Mouse (Mus musculus) heart, embryonic 16.5 days (tissue): ENCODE measurements at regions not wholly inside any gene's neighbourhood (a gene's known extent, or its start where the extent isn't known, plus 50 kb on each side); places are given as distances from the start of the nearest gene placed in this dataset.

Source experiments
- ATAC-seq: fragments of 200-750 bp; cut with Nextera tagmentation; replicated peaks from 2 replicates; pipeline ENCODE4 v1.8.0; 2017; ENCODE audit warnings: moderate number of reproducible peaks; ENCODE audit not compliant: insufficient read depth, low FRiP score; ENCODE audit errors: extremely low read depth
- H3K27ac ChIP-seq: fragments of 300-500 bp; sonication (generic); 2 replicates; pipeline ENCODE4 v1.5.1; 2014; ENCODE audit warnings: mild to moderate bottlenecking, low read length, control low read depth, moderate library complexity
- H3K27me3 ChIP-seq: fragments of 300-500 bp; sonication (generic); 2 replicates; pipeline ENCODE4 v1.6.1; 2014; ENCODE audit warnings: low read length, mixed read lengths; ENCODE audit not compliant: control insufficient read depth, insufficient read depth
- H3K36me3 ChIP-seq: fragments of 300-500 bp; sonication (generic); 2 replicates; pipeline ENCODE4 v1.6.1; 2014; ENCODE audit not compliant: control insufficient read depth, insufficient read depth
- H3K4me1 ChIP-seq: fragments of 300-500 bp; sonication (generic); 2 replicates; pipeline ENCODE4 v1.6.1; 2014; ENCODE audit warnings: low read length, mixed read lengths; ENCODE audit not compliant: control insufficient read depth, insufficient read depth
- H3K4me2 ChIP-seq: fragments of 300-500 bp; sonication (generic); 2 replicates; pipeline ENCODE4 v1.6.1; 2014; ENCODE audit warnings: low read depth, mild to moderate bottlenecking, control low read depth, low read length
- H3K4me3 ChIP-seq: fragments of 300-500 bp; sonication (generic); 2 replicates; pipeline ENCODE4 v1.5.1; 2014; ENCODE audit warnings: mild to moderate bottlenecking, control low read depth, low read length
- H3K9ac ChIP-seq: fragments of 300-500 bp; sonication (generic); 2 replicates; pipeline ENCODE4 v1.6.1; 2014; ENCODE audit warnings: low read length, control low read depth
- H3K9me3 ChIP-seq: fragments of 300-500 bp; sonication (generic); replicated peaks from 2 replicates; pipeline ENCODE4 v1.6.1; 2016; ENCODE audit warnings: low read length; ENCODE audit not compliant: control insufficient read depth
- WGBS: fragments of 180-500 bp; shearing (Covaris S2); extraction: QIAGEN DNeasy Blood & Tissue Kit; methylation state at CpG from one replicate; pipeline ENCODE4 v1.1.7; 2014; 5-methylcytosine and 5-hydroxymethylcytosine counted together

GRCm38 (mm10) chr3:148448888-148449287, 541.5 kb downstream of the Adgrl2 start:
- Histone ChIP-seq H3K4me2 (no peak overlapping the region), H3K27ac (no peak overlapping the region), H3K9ac (no peak overlapping the region), H3K4me3 (no peak overlapping the region), H3K9me3 (no peaks in the 10 kb centered on the region), H3K4me1 (no peaks in the 10 kb centered on the region), H3K36me3 (no peaks in the 10 kb centered on the region), H3K27me3 (peaks cover 9% of the 10 kb centered on the region; the same call in 1 of the 2 replicates)
- WGBS = 66% methylated on average over 3 of the region's 3 CpGs
- ATAC-seq = no peak

- Histone ChIP-seq H3K9ac (no peak overlapping the region), H3K36me3 (no peaks in the 10 kb centered on the region), H3K27ac (no peak overlapping the region), H3K4me1 (no peaks in the 10 kb centered on the region), H3K4me2 (no peak overlapping the region), H3K4me3 (no peak overlapping the region), H3K27me3 (peaks cover 11% of the 10 kb centered on the region; the same call in 1 of the 2 replicates), H3K9me3 (no peaks in the 10 kb centered on the region)
- WGBS = 56% methylated on average over 1 of the region's 1 CpGs
- no peak for ATAC-seq
Measured at GRCm38 (mm10) chr3:148448465-148448864, 541.9 kb downstream of the Adgrl2 start.

DNA sequence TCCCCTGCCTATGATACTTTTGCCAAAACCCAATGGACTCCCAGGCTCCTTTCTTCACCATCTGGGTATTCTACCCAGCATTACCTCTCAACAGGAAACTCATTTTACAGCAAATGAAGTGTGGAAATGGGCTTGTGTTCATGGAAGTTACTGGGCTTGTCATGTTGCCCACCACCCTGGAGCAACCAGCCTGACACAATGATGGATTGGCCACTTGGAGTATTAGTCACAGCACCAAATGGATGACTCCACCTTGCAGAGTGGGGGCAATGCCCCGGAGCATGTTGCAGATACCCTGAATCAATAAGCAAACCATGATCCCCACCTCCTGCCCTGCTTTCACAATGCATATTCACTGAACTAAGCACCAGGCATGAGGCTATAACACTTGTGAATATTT, 543.5 kb downstream of the Adgrl2 start:
- H3K4me1 ChIP-seq = no peaks in the 10 kb centered on the region
- no peak overlapping the region for H3K4me3 ChIP-seq
- H3K36me3 ChIP-seq = no peaks in the 10 kb centered on the region
- WGBS = 57% methylated on average over 1 of the region's 1 CpGs
- no peak overlapping the region for H3K4me2 ChIP-seq
- H3K27me3 ChIP-seq = peaks cover 17% of the 10 kb centered on the region; the same call in 1 of the 2 replicates
- ATAC-seq = no peak
- no peaks in the 10 kb centered on the region for H3K9me3 ChIP-seq
- H3K9ac ChIP-seq = no peak overlapping the region
- H3K27ac ChIP-seq = no peak overlapping the region

GRCm38 (mm10) chr3:148443012-148443411, 547.3 kb downstream of the Adgrl2 start:
- ATAC-seq = no peak
- H3K27me3 ChIP-seq = peaks cover 29% of the 10 kb centered on the region
- WGBS = 61% methylated on average over 3 of the region's 3 CpGs
- H3K9ac ChIP-seq = no peak overlapping the region
- no peaks in the 10 kb centered on the region for H3K9me3 ChIP-seq
- no peak overlapping the region for H3K4me2 ChIP-seq
- H3K4me3 ChIP-seq = no peak overlapping the region
- H3K36me3 ChIP-seq = no peaks in the 10 kb centered on the region
- no peaks in the 10 kb centered on the region for H3K4me1 ChIP-seq
- H3K27ac ChIP-seq = no peak overlapping the region

DNA sequence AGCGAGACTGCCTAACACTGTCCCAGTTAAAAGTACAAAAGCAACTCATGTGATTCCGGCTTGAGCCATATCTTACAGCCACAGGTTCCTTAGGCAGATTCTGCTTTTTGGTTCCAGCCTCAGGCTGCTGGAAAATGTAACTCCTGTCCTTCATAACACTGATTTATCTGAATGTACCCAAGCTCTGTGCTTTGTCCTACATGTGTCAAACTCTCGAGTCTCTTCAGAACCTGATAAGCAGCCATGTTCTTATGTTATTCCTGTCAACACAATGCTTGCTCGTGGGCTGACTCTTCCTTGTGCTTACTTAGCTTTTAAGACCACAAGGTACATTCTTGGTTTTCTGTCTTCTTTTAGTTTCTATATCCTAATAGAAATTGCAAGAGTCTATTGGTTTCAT, 556.3 kb downstream of the Adgrl2 start:
- Histone ChIP-seq H3K36me3 (no peaks in the 10 kb centered on the region), H3K27me3 (peaks cover 53% of the 10 kb centered on the region), H3K4me2 (no peak overlapping the region), H3K9me3 (no peaks in the 10 kb centered on the region), H3K9ac (no peak overlapping the region), H3K27ac (no peak overlapping the region), H3K4me3 (no peak overlapping the region), H3K4me1 (no peaks in the 10 kb centered on the region; the same call in 1 of the 2 replicates)
- WGBS = 33% methylated on average over 4 of the region's 4 CpGs
- no peak for ATAC-seq

DNA sequence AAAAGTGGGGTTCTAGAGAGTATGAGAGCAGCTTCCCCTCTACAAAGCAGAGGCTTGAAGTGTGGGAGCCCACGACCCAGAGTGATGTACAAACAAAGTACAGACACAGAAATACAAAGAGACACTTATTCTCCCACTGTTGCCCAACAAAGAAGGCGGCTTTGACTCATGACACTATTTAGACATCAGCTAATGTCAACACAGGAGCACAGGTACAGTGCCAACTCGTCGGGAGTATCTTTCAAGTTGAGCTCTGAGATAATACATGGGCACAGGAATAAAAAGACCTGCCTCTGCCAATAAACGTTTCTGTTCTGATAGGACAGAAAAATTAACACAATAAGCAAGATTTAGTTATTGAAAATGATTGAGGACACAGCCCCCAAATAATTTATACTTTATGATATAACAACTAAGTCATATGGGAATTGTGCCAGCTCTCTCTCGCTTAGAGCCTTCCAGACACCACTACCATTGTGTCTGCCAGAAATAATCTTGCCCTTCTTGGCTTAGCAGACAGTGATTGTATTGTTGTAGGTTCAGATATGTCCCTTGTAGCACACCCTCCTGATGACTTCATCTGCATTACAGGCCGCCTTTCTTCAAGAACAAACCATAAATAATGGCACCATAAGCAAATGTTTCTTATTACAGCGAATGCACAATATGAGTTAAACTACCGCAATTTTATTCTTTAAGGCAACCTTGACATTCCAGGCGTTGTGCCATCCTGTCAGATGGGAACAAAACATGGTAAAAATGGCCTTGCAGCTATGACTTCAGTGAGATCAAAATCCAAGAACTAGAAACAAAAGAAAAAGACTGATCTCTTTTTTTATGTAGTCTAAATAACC, 561.1 kb downstream of the Adgrl2 start:
- Histone ChIP-seq H3K36me3 (no peaks in the 10 kb centered on the region), H3K4me2 (no peak overlapping the region), H3K27me3 (peaks cover 75% of the 10 kb centered on the region), H3K4me3 (no peak overlapping the region), H3K9me3 (no peaks in the 10 kb centered on the region), H3K27ac (no peak overlapping the region), H3K4me1 (no peaks in the 10 kb centered on the region; the same call in 1 of the 2 replicates), H3K9ac (no peak overlapping the region)
- no peak for ATAC-seq
- 52% methylated on average over 10 of the region's 10 CpGs for WGBS

DNA sequence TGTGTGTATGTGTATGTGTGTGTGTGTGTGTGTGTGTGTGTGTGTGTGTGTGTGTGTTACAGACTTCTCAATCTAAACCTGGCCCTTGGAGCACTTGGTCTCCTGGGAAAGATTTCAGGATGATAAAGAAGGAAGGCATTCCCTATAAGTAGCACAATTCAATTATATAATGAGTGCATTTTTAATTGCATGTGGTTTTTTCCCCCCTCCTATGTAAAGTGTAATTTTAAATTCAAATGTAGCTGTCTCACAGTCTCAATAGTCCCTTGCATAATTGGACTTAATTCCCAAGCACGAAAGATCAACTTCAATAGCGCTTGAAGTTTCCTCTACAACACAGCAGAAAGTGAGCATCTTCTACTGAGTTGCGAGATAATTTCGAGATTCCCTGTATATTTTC, 566.3 kb downstream of the Adgrl2 start:
- Histone ChIP-seq H3K27me3 (peaks cover 65% of the 10 kb centered on the region), H3K4me1 (no peaks in the 10 kb centered on the region), H3K4me3 (no peak overlapping the region), H3K9ac (no peak overlapping the region), H3K36me3 (no peaks in the 10 kb centered on the region), H3K27ac (no peak overlapping the region), H3K9me3 (no peaks in the 10 kb centered on the region), H3K4me2 (no peak overlapping the region)
- no peak for ATAC-seq
- WGBS = 92% methylated on average over 4 of the region's 4 CpGs

GRCm38 (mm10) chr3:148423383-148423782, 567.0 kb downstream of the Adgrl2 start:
- Histone ChIP-seq H3K4me3 (no peak overlapping the region), H3K27ac (no peak overlapping the region), H3K9ac (no peak overlapping the region), H3K4me2 (no peak overlapping the region), H3K27me3 (peaks cover 58% of the 10 kb centered on the region), H3K9me3 (no peaks in the 10 kb centered on the region), H3K36me3 (no peaks in the 10 kb centered on the region), H3K4me1 (no peaks in the 10 kb centered on the region)
- WGBS = 85% methylated on average over 1 of the region's 1 CpGs
- ATAC-seq = no peak

- Histone ChIP-seq H3K4me3 (no peak overlapping the region), H3K27me3 (peaks cover 58% of the 10 kb centered on the region), H3K27ac (no peak overlapping the region), H3K4me1 (peaks cover 2% of the 10 kb centered on the region; the same call in 1 of the 2 replicates), H3K9me3 (no peaks in the 10 kb centered on the region), H3K9ac (no peak overlapping the region), H3K4me2 (no peak overlapping the region), H3K36me3 (no peaks in the 10 kb centered on the region)
- WGBS = 39% methylated on average over 3 of the region's 3 CpGs
- ATAC-seq = no peak
Measured at GRCm38 (mm10) chr3:148422720-148423119, 567.6 kb downstream of the Adgrl2 start.
